Mouse (Mus musculus) skeletal muscle tissue, adult 2 months (tissue): ENCODE measurements around the gene Usp28.
"Not testable (repeated sequence)": the region's sequence is repeated elsewhere in the genome, so short reads cannot be mapped to it uniquely, and the experiment has no call there.

Experiments used
- DNase-seq: peaks from one replicate; pipeline ENCODE4 v3.0.0-alpha.2; 2012; ENCODE audit warnings: low read depth, low spot score

Gene Usp28

GRCm38 (mm10) chr9:48984845-48985707 is at the start of gene Usp28:
Gene Usp28, plus strand, starts transcription at chr9:48985375.
- DNase-seq: peak; percentile 99

GRCm38 (mm10) chr9:48942349-48942748 is 42.8 kb upstream of the Usp28 start:
- DNase-seq: no peak

- no peak for DNase-seq
These were observed 37.6 kb upstream of the Usp28 start for GRCm38 (mm10) chr9:48947565-48947964.

GRCm38 (mm10) chr9:48961314-48961713 is 23.9 kb upstream of the Usp28 start:
- DNase-seq: no peak

GRCm38 (mm10) chr9:48962131-48962530 is 23.0 kb upstream of the Usp28 start:
- DNase-seq: no peak

- no peak for DNase-seq
These were observed 20.6 kb upstream of the Usp28 start, which contains the start of gene Htr3b for GRCm38 (mm10) chr9:48964587-48965040. Gene Htr3b, minus strand, starts transcription at chr9:48964990.

GRCm38 (mm10) chr9:48972494-48972893 is 12.7 kb upstream of the Usp28 start:
- DNase-seq: no peak

- no peak for DNase-seq
These were observed 8.4 kb upstream of the Usp28 start for GRCm38 (mm10) chr9:48976661-48977355.

- no peak for DNase-seq
These were observed 4.8 kb upstream of the Usp28 start for GRCm38 (mm10) chr9:48980371-48980770.

GRCm38 (mm10) chr9:48980781-48981180 is 4.4 kb upstream of the Usp28 start:
- no peak for DNase-seq

GRCm38 (mm10) chr9:48981827-48982226 is 3.3 kb upstream of the Usp28 start:
- no peak for DNase-seq

- DNase-seq: not testable (repeated sequence)
These were observed 1.4 kb upstream of the Usp28 start for GRCm38 (mm10) chr9:48983801-48984200.

- no peak for DNase-seq
These were observed 793 bp upstream of the Usp28 start for GRCm38 (mm10) chr9:48984320-48984844.

- no peak for DNase-seq
These were observed 523 bp downstream of the Usp28 start for GRCm38 (mm10) chr9:48985708-48986088.

GRCm38 (mm10) chr9:48986616-48987141 is 1.5 kb downstream of the Usp28 start:
- peak; percentile 66 for DNase-seq

GRCm38 (mm10) chr9:48987201-48988101 is 2.3 kb downstream of the Usp28 start:
- DNase-seq: no peak

GRCm38 (mm10) chr9:48991671-48992070 is 6.5 kb downstream of the Usp28 start:
- DNase-seq: no peak

GRCm38 (mm10) chr9:48994779-48995178 is 9.6 kb downstream of the Usp28 start:
- no peak for DNase-seq

GRCm38 (mm10) chr9:48995735-48996134 is 10.6 kb downstream of the Usp28 start:
- DNase-seq: no peak

- peak; percentile 68 for DNase-seq
These were observed 14.1 kb downstream of the Usp28 start for GRCm38 (mm10) chr9:48999256-48999655.

GRCm38 (mm10) chr9:49015824-49016223 is 30.6 kb downstream of the Usp28 start:
- no peak for DNase-seq
